Mouse (Mus musculus) thymus, postnatal 10 days (tissue): ENCODE measurements around the gene Stx8.
A peak's percentile ranks its signal among the peaks of the same experiment; 100 is the strongest.

Source experiments
- DNase-seq, 2 experiments: peaks; one replicate each; pipeline ENCODE4 v3.0.0; 2021; ENCODE audit warnings: low spot score in 2 of 2

Gene Stx8

DNA sequence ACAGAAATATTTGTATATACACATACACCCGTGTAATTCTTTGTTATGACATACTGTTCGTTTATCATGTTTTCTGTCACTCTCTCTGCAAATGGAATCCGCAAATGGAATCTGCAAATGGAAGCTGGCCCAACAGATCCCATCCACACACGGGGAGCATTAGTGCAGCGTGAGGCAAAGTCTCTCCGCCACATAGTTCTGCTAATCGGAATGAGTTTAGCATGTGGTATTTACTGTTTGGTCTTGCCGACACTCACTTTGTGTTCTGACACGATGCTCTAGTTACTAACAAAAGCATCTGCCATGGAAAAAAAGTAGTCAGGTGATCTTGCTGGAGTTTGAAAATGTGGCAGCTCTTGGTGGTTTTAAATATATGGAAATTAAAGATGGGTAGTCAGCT lies 123.4 kb downstream of the Stx8 start:
- no peak for DNase-seq

- DNase-seq, result no peak
These were observed 124.0 kb downstream of the Stx8 start for GRCm38 (mm10) chr11:68089885-68090592.

GRCm38 (mm10) chr11:68091975-68092759 lies 126.2 kb downstream of the Stx8 start:
- no peak for DNase-seq

- DNase-seq, result no peak
These were observed 135.6 kb downstream of the Stx8 start for GRCm38 (mm10) chr11:68101598-68101997.

GRCm38 (mm10) chr11:68103480-68103879 lies 137.5 kb downstream of the Stx8 start:
- no peak for DNase-seq

- DNase-seq, result no peak
These were observed 140.1 kb downstream of the Stx8 start for GRCm38 (mm10) chr11:68106053-68106452.

DNA sequence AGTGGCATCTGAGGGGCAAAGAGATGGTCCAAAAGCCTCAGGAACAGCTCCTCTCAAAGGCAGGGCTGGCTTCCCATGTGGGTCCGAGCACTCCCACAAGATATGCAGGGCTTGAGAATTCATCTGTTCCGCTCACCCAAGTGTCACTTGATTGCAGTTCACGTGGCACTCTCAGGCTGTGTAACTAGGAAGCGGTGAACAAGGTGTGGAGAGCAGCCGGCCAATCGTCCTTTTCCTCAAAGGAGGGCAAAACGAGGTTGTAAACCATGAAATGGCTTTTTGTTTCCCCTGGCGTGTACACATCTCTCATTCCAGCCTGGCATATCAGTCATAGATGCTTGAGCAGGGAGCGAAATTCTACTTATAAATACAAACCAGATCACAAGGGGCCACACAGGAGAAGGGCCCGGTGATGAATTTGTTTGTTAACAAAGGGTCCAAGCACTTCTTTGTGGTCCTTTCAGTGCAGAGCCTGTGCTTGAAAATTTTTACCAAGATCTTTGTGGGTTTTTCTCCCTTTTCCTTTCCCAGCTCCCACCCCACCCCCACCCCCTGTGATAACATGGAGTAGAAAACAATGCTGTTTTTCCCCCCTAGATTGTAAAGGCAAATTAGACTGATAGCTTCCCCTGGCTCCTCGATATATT lies 147.6 kb downstream of the Stx8 start:
- no peak for DNase-seq

DNA sequence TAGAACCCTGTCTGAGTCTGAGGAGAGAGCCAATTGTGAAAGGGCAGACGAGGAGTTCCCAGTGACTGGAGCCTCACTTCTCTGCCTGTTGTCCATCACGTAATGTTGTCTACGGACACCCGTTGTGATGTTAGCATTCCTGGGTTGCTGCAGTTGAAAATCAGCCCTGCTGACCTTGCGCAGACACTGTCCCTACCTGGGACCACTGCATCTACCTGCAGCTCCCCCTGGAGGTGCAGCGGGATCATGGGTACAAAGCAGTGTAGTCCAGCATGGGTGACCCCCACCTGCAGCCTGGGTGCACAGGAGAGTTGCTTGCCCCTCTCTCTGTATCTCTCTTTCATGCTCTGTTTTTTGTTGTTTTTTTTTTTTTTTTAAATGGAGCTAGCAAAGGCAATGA lies 148.2 kb downstream of the Stx8 start:
- no peak for DNase-seq

DNA sequence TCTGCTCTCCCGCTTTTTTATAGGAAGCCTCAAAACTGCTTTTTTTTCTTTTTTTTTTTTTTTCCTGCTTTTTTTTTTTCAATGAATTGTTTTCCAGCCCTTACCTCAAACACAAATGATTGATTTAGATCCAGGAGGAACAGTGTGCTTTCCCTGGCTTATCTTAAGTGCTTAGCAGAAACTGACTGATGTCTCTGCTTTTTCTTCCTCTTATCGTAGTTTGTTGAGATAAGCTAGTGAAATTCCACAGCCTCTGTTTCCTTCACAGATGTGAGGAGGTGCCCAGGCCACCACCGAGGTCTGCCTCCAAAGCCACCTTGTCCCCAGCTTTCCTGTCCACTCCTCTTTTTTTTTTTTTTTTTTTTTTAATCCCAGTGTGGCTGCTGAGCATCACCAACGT lies 150.2 kb downstream of the Stx8 start:
- DNase-seq, result no peak

- DNase-seq, result no peak
These were observed 152.1 kb downstream of the Stx8 start for GRCm38 (mm10) chr11:68117878-68118660.

DNA sequence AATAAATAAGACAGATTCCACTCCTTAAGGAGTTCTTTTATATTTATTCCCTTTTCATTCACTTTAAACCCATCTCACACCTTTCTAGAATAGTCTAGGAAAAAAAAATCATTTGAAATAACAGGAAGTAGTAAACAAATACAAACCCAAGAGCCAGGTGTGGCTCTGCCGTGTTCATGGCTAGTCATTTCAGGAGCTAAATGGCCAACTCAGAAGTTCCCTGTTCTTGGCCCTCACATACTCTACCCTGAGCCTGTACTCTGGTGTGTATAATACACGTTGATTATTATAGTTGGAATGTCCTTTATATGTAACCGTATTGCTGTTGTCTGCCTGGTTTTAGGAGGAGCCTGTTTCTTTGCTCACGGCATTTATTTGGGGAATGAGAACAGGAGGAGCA lies 152.7 kb downstream of the Stx8 start:
- DNase-seq, result no peak

GRCm38 (mm10) chr11:68119136-68119535 lies 153.1 kb downstream of the Stx8 start:
- DNase-seq, result no peak

DNA sequence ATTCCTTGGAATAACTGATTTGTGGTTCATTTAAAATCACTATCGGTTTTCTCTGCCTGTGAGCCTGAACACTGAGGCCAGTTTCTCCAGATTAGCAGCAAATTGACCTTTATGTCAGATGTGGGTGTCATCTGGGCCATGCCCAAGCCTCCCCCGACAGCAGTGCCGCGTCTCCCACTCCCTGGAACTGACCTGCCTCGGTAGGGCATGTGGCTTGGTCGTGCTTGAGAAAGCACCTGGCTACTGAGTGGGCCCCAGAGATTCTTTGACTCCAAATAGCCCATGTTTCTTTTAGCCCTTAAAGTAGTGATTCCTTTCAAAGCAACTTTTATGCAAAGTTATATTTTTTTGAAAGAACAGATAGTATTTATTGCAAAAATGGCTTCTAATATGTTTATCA lies 155.3 kb downstream of the Stx8 start:
- DNase-seq, result no peak

DNA sequence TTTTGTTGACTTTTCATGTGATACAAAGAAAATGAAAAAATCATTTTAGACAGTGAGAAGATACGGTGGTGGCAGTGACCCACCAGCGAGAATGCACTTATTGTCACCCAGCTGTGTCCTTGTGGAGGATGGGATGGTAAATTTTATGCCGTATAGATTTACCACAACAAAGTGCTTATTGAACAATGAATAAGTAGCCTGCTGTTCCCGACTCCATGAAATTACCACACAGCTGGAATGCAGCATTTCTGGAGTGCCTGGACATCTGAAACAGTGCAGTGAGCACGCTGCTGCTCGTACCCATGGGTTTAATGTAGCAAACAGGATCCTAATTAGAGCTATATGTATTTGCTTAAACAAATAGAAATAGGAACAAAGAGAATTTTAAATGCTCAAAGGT lies 155.7 kb downstream of the Stx8 start:
- no peak for DNase-seq

- DNase-seq, result peak; percentile 80 to 91
These were observed 160.1 kb downstream of the Stx8 start for GRCm38 (mm10) chr11:68126071-68126470.

GRCm38 (mm10) chr11:68134494-68134893 lies 168.5 kb downstream of the Stx8 start:
- DNase-seq, result no peak

DNA sequence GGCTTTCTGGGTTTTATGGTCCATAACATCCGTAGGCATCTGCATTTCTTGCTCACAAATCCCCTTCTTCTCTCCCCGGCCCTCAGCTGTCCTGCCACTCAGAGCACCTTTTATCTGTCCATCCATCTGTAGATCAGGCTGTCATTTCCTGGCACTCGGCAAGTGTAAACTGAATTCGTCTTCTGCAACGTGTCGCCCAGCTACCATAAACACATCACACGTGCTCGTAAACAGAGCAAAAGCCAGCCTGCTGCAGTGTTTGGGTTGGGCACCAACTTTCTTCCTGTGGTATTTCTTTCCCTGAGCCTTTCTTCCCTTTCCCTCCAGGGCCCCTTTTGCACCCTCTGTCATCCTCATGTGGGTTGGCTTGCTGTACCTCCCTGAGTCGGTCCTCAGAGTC lies 169.4 kb downstream of the Stx8 start:
- no peak for DNase-seq

GRCm38 (mm10) chr11:68136687-68137086 lies 170.7 kb downstream of the Stx8 start:
- no peak for DNase-seq

DNA sequence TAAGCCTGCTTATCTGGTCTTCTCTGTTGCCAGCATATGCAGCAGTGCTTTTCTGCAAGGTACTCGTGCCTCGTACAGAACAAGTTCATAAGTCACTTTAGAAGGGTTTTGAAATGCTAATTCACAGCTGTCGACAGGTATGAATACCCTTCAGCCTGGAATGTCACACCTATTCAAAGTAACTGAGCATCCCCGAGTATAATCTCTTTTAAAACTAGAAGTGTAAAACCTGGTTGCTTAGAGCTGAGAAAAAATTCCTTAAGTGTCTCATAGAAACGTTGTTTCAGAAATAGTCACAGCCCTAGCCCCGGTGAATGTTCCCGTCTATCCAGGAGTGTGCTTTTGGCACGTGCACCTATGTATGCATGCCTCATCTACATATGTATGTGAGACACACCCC lies 176.3 kb downstream of the Stx8 start:
- DNase-seq, result no peak

- no peak for DNase-seq
These were observed 178.5 kb downstream of the Stx8 start for GRCm38 (mm10) chr11:68144235-68145065.

DNA sequence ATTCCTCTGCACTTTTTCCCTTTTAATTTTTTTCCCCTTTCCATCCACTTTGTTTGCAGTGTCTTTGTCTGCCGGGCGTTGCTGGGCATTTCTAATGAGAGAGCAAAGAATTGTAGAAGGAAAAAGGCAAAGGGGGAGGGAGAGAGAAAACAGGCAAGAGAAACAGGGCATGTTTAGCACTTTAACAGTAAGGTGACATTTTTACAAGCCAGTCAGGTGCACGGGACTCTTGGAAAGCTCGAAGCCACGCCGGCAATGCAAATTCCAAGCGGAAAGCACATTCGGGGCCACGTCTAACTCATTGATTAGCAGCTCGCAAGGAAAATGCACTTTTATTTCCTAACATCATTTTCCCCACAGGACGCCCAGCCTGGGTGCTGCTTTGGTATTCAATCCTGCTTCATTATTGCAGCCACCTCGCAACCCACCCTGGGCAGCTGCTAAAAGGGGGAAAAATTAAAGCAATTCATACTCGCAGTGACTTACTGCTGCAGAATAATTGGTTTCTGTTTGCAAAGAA lies 179.1 kb downstream of the Stx8 start:
- DNase-seq, result no peak
